Mouse (Mus musculus) kidney, postnatal 0 days (tissue): ENCODE measurements at regions not wholly inside any gene's neighbourhood (a gene's known extent, or its start where the extent isn't known, plus 50 kb on each side); places are given as distances from the start of the nearest gene placed in this dataset.
A peak's percentile ranks its signal among the peaks of the same experiment; 100 is the strongest.

ENCODE experiments used
- ATAC-seq: fragments of 200-750 bp; cut with Nextera tagmentation; replicated peaks from 2 replicates; pipeline ENCODE4 v1.8.0; 2017; ENCODE audit warnings: low read depth, moderate number of reproducible peaks, moderate TSS enrichment, moderate library complexity; ENCODE audit not compliant: low FRiP score
- DNase-seq: peaks from one replicate; pipeline ENCODE4 v3.0.0-alpha.2; 2016; ENCODE audit warnings: low spot score
- H3K27ac ChIP-seq: fragments of 300-500 bp; sonication (generic); 2 replicates; pipeline ENCODE4 v1.5.1; 2014; ENCODE audit warnings: mild to moderate bottlenecking
- H3K27me3 ChIP-seq: fragments of 300-500 bp; sonication (generic); 2 replicates; pipeline ENCODE4 v1.6.1; 2014; ENCODE audit warnings: low read length, mixed read lengths; ENCODE audit not compliant: insufficient read depth
- H3K36me3 ChIP-seq: fragments of 300-500 bp; sonication (generic); 2 replicates; pipeline ENCODE4 v1.6.1; 2014; ENCODE audit warnings: low read length, mixed read lengths; ENCODE audit not compliant: insufficient read depth
- H3K4me1 ChIP-seq: fragments of 300-500 bp; sonication (generic); replicated peaks from 2 replicates; pipeline ENCODE4 v1.6.1; 2014; ENCODE audit warnings: antibody characterized with exemption, low read length, mixed read lengths; ENCODE audit not compliant: insufficient read depth
- H3K4me2 ChIP-seq: fragments of 300-500 bp; sonication (generic); 2 replicates; pipeline ENCODE4 v1.6.1; 2014; ENCODE audit warnings: mild to moderate bottlenecking, low read length, moderate library complexity, mixed read lengths
- H3K4me3 ChIP-seq: fragments of 300-500 bp; sonication (generic); replicated peaks from 2 replicates; pipeline ENCODE4 v1.5.1; 2014; ENCODE audit warnings: low read depth, low read length
- H3K9ac ChIP-seq: fragments of 300-500 bp; sonication (generic); 2 replicates; pipeline ENCODE4 v1.6.1; 2014; ENCODE audit warnings: low read depth, low read length
- H3K9me3 ChIP-seq: fragments of 300-500 bp; sonication (generic); replicated peaks from 2 replicates; pipeline ENCODE4 v1.6.1; 2016; ENCODE audit warnings: low read length, inconsistent platforms, mixed read lengths
- CTCF ChIP-seq: IDR thresholded peaks from 2 replicates; pipeline ENCODE4 v1.5.1; 2016; ENCODE audit warnings: antibody characterized with exemption, low read depth, mild to moderate bottlenecking, moderate library complexity
- WGBS: fragments of 180-500 bp; shearing (Covaris S2); extraction: QIAGEN DNeasy Blood & Tissue Kit; methylation state at CpG from one replicate; pipeline ENCODE4 v1.1.7; 2014; 5-methylcytosine and 5-hydroxymethylcytosine counted together

GRCm38 (mm10) chr7:136032026-136032425 is 315.9 kb upstream of the Mki67 start:
- 89% methylated on average over 6 of the region's 6 CpGs for WGBS
- TF ChIP-seq CTCF = no peak

GRCm38 (mm10) chr7:136033536-136033935 is 317.4 kb upstream of the Mki67 start:
- Histone ChIP-seq H3K9ac (no peak overlapping the region), H3K4me3 (no peak overlapping the region), H3K27ac (no peak overlapping the region), H3K4me1 (no peaks in the 10 kb centered on the region), H3K27me3 (no peaks in the 10 kb centered on the region), H3K36me3 (no peaks in the 10 kb centered on the region), H3K9me3 (no peaks in the 10 kb centered on the region), H3K4me2 (no peak overlapping the region)
- TF ChIP-seq CTCF = no peak
- ATAC-seq (no peak), DNase-seq (no peak)
- 90% methylated on average over 5 of the region's 5 CpGs for WGBS

More at GRCm38 (mm10) chr7:136032026-136032425, 315.9 kb upstream of the Mki67 start:
- H3K27ac ChIP-seq = no peak overlapping the region
- ATAC-seq (no peak), DNase-seq (no peak)
- no peaks in the 10 kb centered on the region for H3K9me3 ChIP-seq
- H3K9ac ChIP-seq = no peak overlapping the region
- no peaks in the 10 kb centered on the region for H3K36me3 ChIP-seq
- H3K27me3 ChIP-seq = no peaks in the 10 kb centered on the region
- H3K4me1 ChIP-seq = no peaks in the 10 kb centered on the region
- H3K4me3 ChIP-seq = no peak overlapping the region
- H3K4me2 ChIP-seq = no peak overlapping the region

GRCm38 (mm10) chr7:136035735-136036134 is 319.6 kb upstream of the Mki67 start:
- DNase-seq = no peak
- Histone ChIP-seq H3K27me3 (no peaks in the 10 kb centered on the region), H3K9me3 (no peaks in the 10 kb centered on the region), H3K36me3 (no peaks in the 10 kb centered on the region), H3K4me1 (no peaks in the 10 kb centered on the region), H3K9ac (no peak overlapping the region), H3K27ac (no peak overlapping the region), H3K4me3 (no peak overlapping the region), H3K4me2 (no peak overlapping the region)
- ATAC-seq = no peak
- WGBS = 68% methylated on average over 7 of the region's 7 CpGs
- TF ChIP-seq CTCF = no peak

GRCm38 (mm10) chr7:136038072-136038471 is 321.9 kb upstream of the Mki67 start:
- no peak overlapping the region for H3K4me3 ChIP-seq
- H3K27ac ChIP-seq = no peak overlapping the region
- H3K4me2 ChIP-seq = no peak overlapping the region
- no peak overlapping the region for H3K9ac ChIP-seq
- no peak for ATAC-seq
- no peaks in the 10 kb centered on the region for H3K27me3 ChIP-seq
- TF ChIP-seq CTCF = no peak
- 56% methylated on average over 5 of the region's 5 CpGs for WGBS
- H3K4me1 ChIP-seq = no peaks in the 10 kb centered on the region
- H3K36me3 ChIP-seq = no peaks in the 10 kb centered on the region
- DNase-seq = no peak
- no peaks in the 10 kb centered on the region for H3K9me3 ChIP-seq

GRCm38 (mm10) chr7:136038906-136039305 is 322.7 kb upstream of the Mki67 start:
- Histone ChIP-seq H3K9ac (no peak overlapping the region), H3K4me2 (no peak overlapping the region), H3K9me3 (no peaks in the 10 kb centered on the region), H3K4me3 (no peak overlapping the region), H3K27me3 (no peaks in the 10 kb centered on the region), H3K36me3 (no peaks in the 10 kb centered on the region), H3K4me1 (no peaks in the 10 kb centered on the region), H3K27ac (no peak overlapping the region)
- WGBS = 63% methylated on average over 2 of the region's 2 CpGs
- ATAC-seq (no peak), DNase-seq (no peak)
- TF ChIP-seq CTCF = no peak

GRCm38 (mm10) chr7:136041921-136042320 is 325.8 kb upstream of the Mki67 start:
- TF ChIP-seq CTCF = no peak
- DNase-seq = no peak
- Histone ChIP-seq H3K4me1 (peaks cover 4% of the 10 kb centered on the region), H3K27me3 (no peaks in the 10 kb centered on the region), H3K4me3 (no peak overlapping the region), H3K9me3 (no peaks in the 10 kb centered on the region), H3K9ac (no peak overlapping the region), H3K36me3 (no peaks in the 10 kb centered on the region), H3K4me2 (no peak overlapping the region), H3K27ac (no peak overlapping the region)
- 41% methylated on average over 4 of the region's 4 CpGs for WGBS
- ATAC-seq = no peak

- no peaks in the 10 kb centered on the region for H3K9me3 ChIP-seq
- DNase-seq = peak; percentile 90
- H3K36me3 ChIP-seq = no peaks in the 10 kb centered on the region
- H3K4me1 ChIP-seq = peaks cover 9% of the 10 kb centered on the region
- H3K9ac ChIP-seq = no peak overlapping the region
- 14% methylated on average over 14 of the region's 14 CpGs for WGBS
- no peak overlapping the region for H3K4me2 ChIP-seq
- TF ChIP-seq CTCF = no peak
- peak; percentile 78 for ATAC-seq
- no peaks in the 10 kb centered on the region for H3K27me3 ChIP-seq
- no peak overlapping the region for H3K4me3 ChIP-seq
- peak overlapping the region; percentile 33 for H3K27ac ChIP-seq
These were observed 330.6 kb upstream of the Mki67 start for GRCm38 (mm10) chr7:136046645-136047363.
